Mouse (Mus musculus): ENCODE data around the gene Polr2m. TPM values are rescaled to one million over a fixed set of nuclear protein-coding genes. Genes with fewer than 3 reads are reported as not detected.

Gene Polr2m
- 332 and 361 TPM in 2 replicates for polyA plus RNA-seq (2012; rRNA removed)

GRCm38 (mm10) chr9:71485475-71486094 is at the start of gene Polr2m:
TSS of gene Polr2m (minus strand) at chr9:71485935.

Other genes with a start within 250 kb of the Polr2m start
- 3.5 and 9.0 TPM in 2 replicates for gene Myzap, start 106.4 kb upstream of the Polr2m start, polyA plus RNA-seq (2012; rRNA removed)